Mouse (Mus musculus) hematopoietic stem cell, adult 5-6 weeks (primary cell): ENCODE results near the gene Narf. TPM values are rescaled to one million over a fixed set of nuclear protein-coding genes. Genes with fewer than 3 reads are reported as not detected.

Experiments
- ATAC-seq, 2 experiments: fragments of 125-278 bp in 1 of 2; replicated peaks in 1 of 2; 2 replicates each; pipeline ENCODE4 v1.8.0; 2016 to 2017; ENCODE audit warnings: inconsistent platforms in 2 of 2, mild to moderate bottlenecking in 2 of 2, moderate number of reproducible peaks in 2 of 2, low read depth in 1 of 2, moderate TSS enrichment in 1 of 2; ENCODE audit not compliant: low FRiP score in 2 of 2, poor library complexity in 2 of 2, severe bottlenecking in 2 of 2, insufficient read depth in 1 of 2, low TSS enrichment in 1 of 2
- total RNA-seq: library from RNA; stranded (forward); fragments of 172-1452, 232-1000 nt; gene quantifications from 2 replicates; pipeline ENCODE4 v1.2.3, GENCODE M21; 2017

Gene Narf
- total RNA-seq, 1 experiment from 2014 or later: 28.9 TPM

DNA sequence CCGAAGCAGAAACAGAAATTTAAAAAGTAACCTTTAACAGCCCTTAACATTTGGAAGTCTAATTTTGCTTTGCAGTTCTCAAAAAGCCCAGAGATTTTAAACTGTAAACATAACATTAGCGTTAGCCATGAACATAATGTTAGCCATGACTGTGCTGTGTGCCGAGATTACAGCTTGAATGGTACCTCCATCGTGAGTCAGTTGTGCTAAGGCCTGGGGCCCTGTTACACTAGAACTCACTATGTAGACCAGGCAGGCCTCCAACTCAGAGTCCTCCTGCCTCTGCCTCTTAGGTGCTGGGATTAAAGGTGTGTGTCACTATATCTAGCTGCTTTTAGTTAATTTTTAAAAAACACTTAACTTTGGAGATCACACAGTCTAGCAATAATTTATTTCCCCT is 5.9 kb upstream of the Narf start:
- ATAC-seq: no peak

DNA sequence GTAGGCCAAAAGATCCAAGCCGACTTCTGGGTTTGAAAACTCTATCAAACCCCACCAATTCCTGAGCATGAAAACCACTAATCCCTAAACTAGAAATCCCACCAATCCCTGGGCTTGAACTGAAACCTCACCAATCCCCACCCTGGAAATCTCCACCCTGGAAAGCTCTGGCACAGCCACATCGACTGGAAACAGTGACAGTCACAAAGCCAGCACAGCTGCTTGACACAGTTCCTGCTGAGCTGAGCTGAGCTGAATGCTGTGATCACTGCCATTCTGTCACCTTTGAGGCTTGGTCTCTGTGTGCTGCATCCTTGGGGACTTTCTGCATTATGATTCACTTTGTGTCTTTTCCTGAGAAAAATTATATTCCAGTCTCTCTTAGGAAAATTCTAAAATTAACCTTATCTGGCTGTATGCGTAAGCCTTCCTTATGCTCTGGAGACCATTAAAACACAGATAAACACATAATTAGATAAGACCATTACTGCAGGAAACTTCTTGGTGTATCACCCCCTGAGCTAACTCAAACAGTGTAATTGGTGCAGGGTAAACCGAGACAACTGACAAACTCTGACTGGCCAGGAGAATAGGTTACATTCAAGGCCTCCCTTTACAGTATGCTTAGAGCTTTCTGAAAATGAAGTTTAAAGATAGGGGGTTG is 5.3 kb upstream of the Narf start:
- ATAC-seq: no peak

DNA sequence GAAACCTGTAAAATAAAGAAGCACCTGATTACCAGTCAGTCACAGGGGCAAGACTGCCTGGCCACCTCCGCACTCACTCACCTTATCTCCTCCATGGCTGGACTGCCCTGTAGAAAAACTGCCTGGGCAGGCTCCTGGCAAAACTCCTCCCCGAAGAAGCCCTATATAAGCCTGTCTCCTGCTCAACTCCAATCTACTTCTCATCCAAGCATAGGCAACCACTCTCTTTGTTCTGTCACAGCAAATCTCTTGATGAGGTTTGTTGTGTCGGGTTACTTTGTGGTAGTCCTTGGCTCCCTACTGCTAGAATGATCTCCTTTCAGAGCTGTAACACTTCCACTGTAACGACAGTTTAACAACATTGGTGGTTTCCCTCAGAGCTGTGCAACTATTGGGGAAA is 4.3 kb upstream of the Narf start:
- no peak for ATAC-seq

DNA sequence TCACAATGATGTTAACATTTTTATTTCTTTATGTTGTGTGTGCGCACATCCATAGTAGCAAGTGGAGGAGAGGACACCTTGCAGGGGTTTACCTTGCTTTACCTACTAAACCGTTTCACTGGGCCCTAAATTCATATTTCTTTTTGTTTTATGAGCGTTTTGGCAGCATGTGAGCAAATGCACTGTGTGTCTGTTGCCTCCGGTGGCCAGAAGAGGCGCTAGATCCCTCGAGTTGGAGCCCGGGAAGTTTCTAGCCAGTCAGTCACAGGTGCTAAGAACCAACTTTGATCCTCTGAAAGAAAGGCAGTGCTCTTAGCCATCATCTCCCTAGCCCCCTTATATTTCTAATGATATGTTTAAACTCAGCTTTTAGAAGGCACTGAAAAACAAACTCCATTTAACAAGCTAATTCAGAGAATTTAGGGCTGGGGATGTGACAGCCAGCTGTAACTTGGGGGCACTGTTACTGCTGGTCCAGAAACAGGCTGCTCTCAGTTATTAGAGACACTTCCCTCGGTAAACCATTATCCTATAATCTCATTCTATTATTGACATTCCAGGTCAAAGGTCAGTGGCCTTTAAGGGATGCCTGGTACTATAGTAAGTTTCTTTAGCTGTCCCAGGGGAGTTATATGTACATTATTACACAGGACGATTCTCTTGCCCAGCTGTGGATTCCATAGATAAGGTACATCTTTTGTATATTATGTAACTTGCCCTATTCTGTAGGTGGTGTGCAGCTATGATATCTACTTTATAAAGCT is 1.4 kb upstream of the Narf start:
- ATAC-seq: no peak

DNA sequence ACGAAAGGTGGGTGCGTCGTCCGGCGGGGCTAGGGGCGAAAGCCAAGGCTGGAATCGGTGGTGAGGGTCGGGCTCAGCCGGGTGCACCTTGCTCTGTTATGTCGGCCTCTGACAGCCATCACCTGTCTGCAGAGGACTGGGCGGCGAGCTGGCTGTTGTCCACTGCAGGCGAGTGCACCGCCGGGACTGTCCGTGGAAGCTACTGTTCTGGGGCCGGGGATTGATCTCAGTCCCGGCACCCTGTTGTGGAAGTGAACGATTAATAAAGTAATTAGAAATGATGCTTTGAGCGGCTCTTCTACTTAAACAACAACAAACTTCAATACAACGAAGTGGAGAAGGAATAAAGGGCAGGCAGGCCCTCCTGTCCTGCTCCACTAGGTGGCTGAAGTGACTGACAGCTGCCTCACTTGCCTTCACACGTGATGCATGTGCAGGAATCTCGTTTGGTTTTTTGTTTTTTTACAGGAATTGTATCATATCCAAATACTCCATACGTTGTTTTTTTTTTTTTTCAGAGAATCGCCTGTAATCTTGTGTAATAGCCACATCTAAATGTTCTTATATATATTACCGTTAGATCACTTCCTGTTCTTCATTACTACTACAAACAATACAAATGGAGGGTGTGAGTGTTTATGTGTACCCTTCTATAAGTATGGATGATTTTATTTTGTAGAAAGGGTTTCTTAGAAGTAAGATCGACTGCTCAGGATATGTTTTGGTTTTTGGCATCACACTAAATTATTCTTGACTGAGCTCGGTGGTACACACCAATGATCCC is 484 bp downstream of the Narf start:
- peak; percentile 9 to 31; a peak in 3 of 4 replicates for ATAC-seq

DNA sequence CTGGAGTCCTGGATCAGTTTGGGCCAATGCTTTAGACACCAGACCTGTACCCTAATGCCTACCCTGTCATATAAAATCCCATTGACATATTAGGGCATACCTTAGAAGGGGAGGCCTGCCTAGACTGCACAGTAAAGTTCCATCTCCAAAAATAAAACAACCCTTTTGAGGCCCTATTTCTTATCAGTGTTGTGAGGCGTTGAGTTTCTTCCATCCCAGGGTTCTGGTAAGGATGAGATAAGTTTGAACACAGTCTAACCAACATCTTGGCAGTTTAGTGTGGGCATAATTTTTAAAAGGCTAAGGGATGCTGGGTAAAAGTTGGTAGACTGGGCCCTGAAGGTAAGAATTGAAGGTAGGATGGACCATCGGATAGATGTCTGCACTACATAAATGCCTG is 2.6 kb downstream of the Narf start:
- no peak for ATAC-seq

DNA sequence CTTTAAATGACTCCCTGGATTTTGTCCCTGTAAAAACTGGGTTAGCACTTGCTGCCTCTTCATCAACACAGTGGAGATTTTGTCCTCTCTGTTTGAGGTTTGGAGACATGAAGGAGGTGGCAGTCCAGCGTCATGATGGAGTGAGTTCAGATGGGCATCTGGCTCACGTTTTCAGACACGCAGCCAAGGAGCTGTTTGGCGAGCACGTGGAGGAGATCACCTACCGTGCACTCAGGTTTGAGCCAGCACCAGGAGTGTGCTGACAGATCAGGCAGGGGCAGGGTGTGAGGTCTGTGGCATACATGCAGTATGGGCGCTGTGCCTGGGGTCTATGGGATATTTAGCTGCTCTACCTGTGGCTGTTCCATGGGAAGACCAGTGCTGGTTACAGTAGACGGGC is 13.1 kb downstream of the Narf start:
- ATAC-seq: no peak

DNA sequence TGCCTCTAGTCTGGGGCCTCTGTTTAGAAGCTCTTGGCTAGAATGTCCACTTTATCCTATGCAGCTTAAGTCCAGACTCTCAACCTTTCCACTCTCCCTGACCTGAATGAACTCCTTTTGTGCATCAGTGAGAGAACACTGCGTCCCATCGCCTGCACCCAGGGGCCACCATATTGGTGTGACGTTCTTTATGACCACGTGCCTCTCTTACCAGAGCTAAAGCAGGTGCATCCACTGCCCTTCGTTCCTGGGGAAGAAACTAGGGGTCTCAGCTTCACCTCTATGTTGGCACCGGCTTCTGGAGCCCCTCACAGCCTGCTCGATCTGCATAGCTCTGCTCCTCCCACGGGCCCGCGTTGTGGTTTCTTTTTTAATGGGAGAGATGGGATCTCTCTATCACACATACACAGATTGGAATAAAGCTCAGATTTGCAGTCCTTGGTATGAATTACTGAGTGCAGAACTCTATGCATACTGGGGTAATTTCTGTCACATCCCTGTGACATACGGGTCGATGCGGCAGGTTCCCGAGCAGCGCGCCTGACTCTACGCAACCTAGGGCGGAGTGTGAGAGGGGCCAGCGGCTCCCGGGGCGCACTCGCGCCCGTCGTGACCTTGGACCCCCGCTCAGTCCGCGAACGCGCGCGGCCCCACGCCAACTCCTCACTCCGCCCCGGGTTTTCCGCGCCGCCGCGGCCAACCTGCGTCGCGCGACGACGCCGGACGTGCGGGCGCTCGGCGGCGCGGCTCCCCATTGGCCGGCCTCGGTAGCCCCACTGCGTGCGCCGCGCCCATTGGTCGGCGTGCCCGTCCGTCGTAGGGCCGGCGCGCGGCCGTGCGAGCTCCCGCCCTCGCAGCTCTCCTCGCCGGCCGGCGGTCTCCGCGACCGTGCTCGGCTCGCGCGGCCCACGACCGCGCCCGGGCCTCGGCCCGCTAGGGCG is 22.4 kb downstream of the Narf start, which contains the start of gene Foxk2:
Foxk2 (plus strand) TSS at position 831 of the 941 bp plus-strand sequence.
- peak; percentile 88 for ATAC-seq

DNA sequence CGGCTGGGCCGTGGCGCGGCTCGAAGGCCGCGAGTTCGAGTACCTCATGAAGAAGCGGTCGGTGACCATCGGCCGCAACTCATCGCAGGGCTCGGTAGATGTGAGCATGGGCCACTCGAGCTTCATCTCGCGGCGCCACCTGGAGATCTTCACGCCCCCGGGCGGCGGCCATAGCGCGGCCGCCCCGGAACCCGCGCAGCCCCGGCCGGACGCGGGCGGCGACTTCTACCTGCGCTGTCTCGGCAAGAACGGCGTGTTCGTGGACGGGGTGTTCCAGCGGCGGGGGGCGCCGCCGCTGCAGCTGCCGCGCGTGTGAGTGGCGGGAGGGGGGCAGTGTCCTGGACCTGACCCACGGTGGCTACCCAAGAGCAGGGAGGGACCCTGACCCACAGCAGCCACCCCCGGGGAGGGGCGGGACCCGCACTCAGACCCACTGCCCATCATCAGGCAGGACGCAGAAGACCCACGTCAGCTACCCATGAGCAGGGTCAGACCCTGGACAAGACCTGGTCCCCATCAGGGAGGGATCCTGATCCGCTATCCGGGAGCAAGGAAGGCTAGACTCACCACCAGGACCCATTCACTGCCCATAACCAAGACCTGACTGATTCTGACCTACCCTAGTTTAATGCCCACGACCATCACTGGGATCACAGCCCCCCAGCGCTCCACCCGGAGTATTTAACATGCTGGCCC is 23.3 kb downstream of the Narf start:
- ATAC-seq: no peak

DNA sequence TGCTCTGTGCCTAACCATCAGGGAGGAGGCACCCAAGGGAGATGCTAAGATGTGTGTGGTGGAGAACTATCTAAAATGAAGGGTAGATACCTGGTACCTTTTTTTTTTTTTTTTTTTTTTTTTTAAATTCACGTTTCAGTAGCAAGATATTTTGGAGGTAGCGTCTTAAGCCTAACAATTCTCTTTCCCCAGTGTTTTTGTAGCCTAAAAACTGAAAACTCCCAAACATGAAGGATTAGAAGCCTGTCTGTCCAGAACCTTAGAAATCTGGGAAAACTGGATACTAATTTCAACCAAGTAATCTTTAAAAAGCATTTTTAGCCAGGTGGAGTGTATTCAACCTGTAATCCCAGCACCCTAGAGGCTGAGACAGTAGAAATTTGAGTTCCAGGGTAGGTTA is 24.0 kb downstream of the Narf start:
- ATAC-seq: no peak

DNA sequence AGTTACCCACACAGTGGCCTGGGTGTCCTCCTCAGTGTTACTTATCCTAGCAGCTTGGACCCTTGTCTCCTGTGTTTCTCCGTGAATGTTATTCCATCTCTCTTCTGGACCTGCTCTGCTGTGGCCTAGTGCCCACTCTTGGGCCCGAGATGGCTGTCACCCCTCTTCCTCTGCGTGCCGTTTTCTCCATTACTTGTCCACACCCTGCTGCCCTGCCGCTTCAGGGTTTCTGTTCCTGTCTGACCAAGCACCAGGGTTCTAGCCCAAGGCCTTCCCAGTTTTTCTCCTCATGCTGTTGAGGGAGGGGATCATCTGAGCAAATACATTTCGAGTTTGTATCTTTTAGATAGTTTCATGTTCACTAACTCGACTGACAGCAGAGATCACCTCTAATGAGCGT is 40.5 kb downstream of the Narf start:
- ATAC-seq: no peak

DNA sequence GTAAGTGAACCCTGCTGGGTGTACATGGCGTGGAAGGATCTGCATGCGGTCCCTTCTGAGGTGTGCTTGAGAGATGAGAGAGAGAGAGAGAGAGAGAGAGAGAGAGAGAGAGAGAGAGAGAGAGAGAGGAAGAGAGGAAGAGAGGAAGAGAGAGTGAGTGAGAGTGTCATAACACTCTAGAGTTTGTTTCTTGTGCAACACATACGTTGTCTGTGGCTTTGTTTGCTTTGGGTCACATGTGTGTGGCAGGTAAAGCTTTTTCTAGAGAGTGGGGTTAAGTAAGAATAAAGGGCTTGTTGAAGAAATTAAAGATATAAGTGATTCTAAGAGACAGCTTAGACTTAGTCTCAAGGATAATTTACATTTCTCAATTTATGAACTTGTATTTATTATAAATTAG is 41.0 kb downstream of the Narf start:
- ATAC-seq: no peak

DNA sequence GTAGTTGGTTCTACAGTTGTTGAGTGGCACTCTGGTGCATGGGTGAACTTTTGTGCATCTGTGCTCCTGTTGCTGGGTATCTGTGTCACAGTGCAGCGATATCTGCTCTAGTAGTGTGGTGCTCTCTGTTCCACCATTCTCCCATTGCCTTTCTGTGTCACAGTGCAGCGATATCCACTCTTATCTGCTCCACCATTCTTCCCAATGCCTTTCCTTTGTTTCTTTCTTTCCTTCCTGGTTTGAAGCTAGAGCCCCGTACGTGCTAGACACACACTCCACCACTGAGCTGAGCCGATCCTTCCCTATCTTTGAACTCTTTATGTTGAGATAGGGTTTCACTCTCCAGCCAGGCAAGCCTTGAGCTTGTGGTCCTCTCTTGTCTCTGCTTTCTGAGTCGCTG is 45.9 kb downstream of the Narf start:
- ATAC-seq: no peak; a peak in 1 of 4 replicates

DNA sequence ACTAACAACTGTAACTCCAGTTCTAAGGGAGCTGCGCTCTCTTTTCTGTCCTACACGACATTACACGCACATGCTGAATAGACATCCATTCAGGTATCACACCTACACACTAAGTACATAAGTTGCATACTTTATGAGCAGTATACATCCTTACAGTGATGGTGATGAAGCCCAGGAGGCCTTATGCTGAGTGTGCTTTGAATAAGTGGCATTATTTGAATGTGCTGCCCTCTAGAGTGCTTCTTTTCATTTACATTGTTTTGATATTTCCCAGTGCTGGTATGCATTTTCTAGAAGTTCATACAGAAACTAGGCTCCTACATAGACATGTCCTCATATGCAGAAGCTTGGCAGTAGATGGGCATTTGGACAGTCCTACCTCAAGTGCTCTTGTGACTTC is 52.8 kb downstream of the Narf start:
- no peak for ATAC-seq

DNA sequence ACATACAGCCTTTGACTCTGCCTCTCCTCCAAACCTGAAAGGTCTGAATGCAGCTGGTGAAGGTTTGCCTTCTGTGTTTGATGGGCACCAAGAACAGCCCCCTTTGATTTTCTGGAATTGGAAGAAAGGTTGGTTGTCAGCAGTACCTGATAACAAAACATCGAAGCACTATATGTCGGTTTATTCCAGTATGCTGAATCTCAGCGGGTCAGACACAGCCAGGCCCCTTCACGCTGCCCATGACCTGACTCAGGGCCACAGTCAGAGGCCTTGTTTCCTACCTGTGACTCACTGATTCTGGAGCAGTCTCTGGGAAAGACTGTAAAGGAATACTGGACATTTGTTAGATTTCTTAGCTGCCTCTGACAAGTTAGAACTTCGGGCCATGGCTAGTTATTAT is 57.7 kb downstream of the Narf start:
- ATAC-seq: no peak

DNA sequence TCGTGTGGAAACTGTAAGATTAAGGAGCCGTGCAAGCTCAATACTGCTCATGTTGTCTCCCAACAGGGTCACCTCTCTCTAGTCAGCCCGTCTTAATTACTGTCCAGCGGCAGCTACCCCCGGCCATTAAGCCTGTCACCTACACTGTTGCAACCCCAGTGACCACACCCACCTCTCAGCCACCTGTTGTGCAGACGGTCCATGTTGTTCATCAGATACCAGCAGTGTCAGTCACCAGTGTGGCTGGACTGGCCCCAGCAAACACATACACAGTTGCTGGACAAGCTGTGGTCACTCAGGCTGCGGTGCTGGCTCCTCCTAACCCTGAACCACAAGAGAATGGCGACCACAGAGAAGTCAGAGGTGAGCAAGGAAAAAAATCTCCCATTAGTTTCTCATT is 61.4 kb downstream of the Narf start:
- ATAC-seq: no peak

DNA sequence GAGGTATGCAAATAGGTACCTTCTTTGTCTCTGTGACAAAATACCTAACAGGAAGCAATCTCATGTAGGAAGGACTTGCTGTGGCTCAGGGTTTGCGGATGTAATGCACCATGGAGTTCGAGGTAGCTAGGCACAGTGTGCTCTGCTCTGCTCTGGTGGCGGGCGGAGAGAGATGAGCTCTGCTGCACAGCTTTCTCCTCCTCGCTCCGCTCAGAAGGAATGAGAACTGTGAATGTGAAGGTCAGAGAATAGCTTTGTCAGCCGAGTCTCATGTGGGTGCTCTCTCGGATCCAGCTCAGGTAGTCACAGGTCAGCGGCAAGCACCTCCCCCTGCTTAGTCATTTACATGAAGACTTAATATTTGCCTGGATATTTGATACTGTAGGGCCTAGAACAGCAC is 63.2 kb downstream of the Narf start:
- no peak for ATAC-seq
